Mouse (Mus musculus): Measurements from ENCODE around the gene Ndufb5.
"Not testable (repeated sequence)": the region's sequence is repeated elsewhere in the genome, so short reads cannot be mapped to it uniquely, and the experiment has no call there.

Ndufb5 gene

GRCm38 (mm10) chr3:32736244-32737171 lies at the start of gene Ndufb5:
Gene Ndufb5, plus strand, starts transcription at chr3:32736990.
- peak; percentile 100 for DNase-seq (ENCODE audit: low read depth, low spot score)

- no peak for DNase-seq (ENCODE audit: low read depth, low spot score)
Measured at GRCm38 (mm10) chr3:32687156-32687555, 49.6 kb upstream of the Ndufb5 start.

- no peak for DNase-seq (ENCODE audit: low read depth, low spot score)
Measured at GRCm38 (mm10) chr3:32689567-32689999, 47.2 kb upstream of the Ndufb5 start.

- no peak for DNase-seq (ENCODE audit: low read depth, low spot score)
Measured at GRCm38 (mm10) chr3:32690008-32690407, 46.8 kb upstream of the Ndufb5 start.

GRCm38 (mm10) chr3:32690901-32691300 lies 45.9 kb upstream of the Ndufb5 start:
- no peak for DNase-seq (ENCODE audit: low read depth, low spot score)

GRCm38 (mm10) chr3:32691841-32692240 lies 44.9 kb upstream of the Ndufb5 start:
- DNase-seq (ENCODE audit: low read depth, low spot score): no peak

GRCm38 (mm10) chr3:32694211-32694610 lies 42.6 kb upstream of the Ndufb5 start:
- peak; percentile 54 for DNase-seq (ENCODE audit: low read depth, low spot score)

GRCm38 (mm10) chr3:32694737-32695582 lies 41.8 kb upstream of the Ndufb5 start:
- peak; percentile 24 for DNase-seq (ENCODE audit: low read depth, low spot score)

GRCm38 (mm10) chr3:32695583-32695980 lies 41.2 kb upstream of the Ndufb5 start:
- no peak for DNase-seq (ENCODE audit: low read depth, low spot score)

GRCm38 (mm10) chr3:32698228-32698863 lies 38.4 kb upstream of the Ndufb5 start:
- DNase-seq (ENCODE audit: low read depth, low spot score): peak; percentile 95

- not testable (repeated sequence) for DNase-seq (ENCODE audit: low read depth, low spot score)
Measured at GRCm38 (mm10) chr3:32704021-32704420, 32.8 kb upstream of the Ndufb5 start.

- DNase-seq (ENCODE audit: low read depth, low spot score): not testable (repeated sequence)
Measured at GRCm38 (mm10) chr3:32704632-32705031, 32.2 kb upstream of the Ndufb5 start.

- not testable (repeated sequence) for DNase-seq (ENCODE audit: low read depth, low spot score)
Measured at GRCm38 (mm10) chr3:32705647-32706348, 31.0 kb upstream of the Ndufb5 start, which contains the start of gene Actl6a. Gene Actl6a, plus strand, starts transcription at chr3:32706298.

GRCm38 (mm10) chr3:32708052-32708367 lies 28.8 kb upstream of the Ndufb5 start:
- no peak for DNase-seq (ENCODE audit: low read depth, low spot score)

GRCm38 (mm10) chr3:32708368-32709231 lies 28.2 kb upstream of the Ndufb5 start:
- peak; percentile 100 for DNase-seq (ENCODE audit: low read depth, low spot score)

- DNase-seq (ENCODE audit: low read depth, low spot score): no peak
Measured at GRCm38 (mm10) chr3:32709388-32709787, 27.4 kb upstream of the Ndufb5 start.

- no peak for DNase-seq (ENCODE audit: low read depth, low spot score)
Measured at GRCm38 (mm10) chr3:32713711-32714110, 23.1 kb upstream of the Ndufb5 start.

- not testable (repeated sequence) for DNase-seq (ENCODE audit: low read depth, low spot score)
Measured at GRCm38 (mm10) chr3:32717403-32717802, 19.4 kb upstream of the Ndufb5 start.

GRCm38 (mm10) chr3:32718271-32718670 lies 18.5 kb upstream of the Ndufb5 start:
- no peak for DNase-seq (ENCODE audit: low read depth, low spot score)

GRCm38 (mm10) chr3:32724191-32724590 lies 12.6 kb upstream of the Ndufb5 start:
- DNase-seq (ENCODE audit: low read depth, low spot score): no peak

Data from brain, adult 2 months (tissue).